Mouse (Mus musculus): ENCODE results near the gene Crlf1. TPM values are rescaled to one million over a fixed set of nuclear protein-coding genes. Genes with fewer than 3 reads are reported as not detected.

The Crlf1 gene
- polyA plus RNA-seq, 1 experiment from 2014 or later = 8.7 TPM

DNA sequence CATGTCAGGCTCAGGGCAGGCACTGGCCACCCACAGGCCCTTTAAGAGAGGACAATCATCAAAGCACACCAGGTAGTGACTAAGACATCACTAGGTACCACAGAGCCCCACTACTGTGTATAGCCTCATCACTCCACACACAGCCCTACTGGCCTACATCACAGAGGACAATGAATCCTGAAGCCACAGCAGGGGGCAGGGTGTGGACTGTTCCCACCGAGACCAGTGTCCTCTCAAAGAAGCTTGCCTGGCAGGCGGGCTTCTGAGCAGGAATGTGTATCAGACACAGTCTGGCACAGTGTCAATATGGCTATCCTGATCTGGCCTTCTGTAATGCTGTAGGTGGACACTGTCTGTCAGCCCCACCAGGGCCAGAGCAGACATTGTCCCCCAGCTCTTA lies 23.0 kb upstream of the Crlf1 start:
- Histone ChIP-seq H3K4me3 (replicated peaks) (no peak overlapping the region), H3K27ac (replicated peaks) (0 out of 2 replicates have a peak overlapping the region, but pooled peaks have one; percentile 37), H3K36me3 (no peaks in the 10 kb centered on the region), H3K4me2 (no peak overlapping the region), H3K9me3 (replicated peaks) (no peaks in the 10 kb centered on the region), H3K9ac (replicated peaks) (no peak overlapping the region), H3K27me3 (replicated peaks) (no peaks in the 10 kb centered on the region), H3K4me1 (peaks cover 39% of the 10 kb centered on the region)
- 58% methylated on average over 2 of the region's 2 CpGs for WGBS
- no peak; the same call in 1 of the 2 replicates for ATAC-seq (ENCODE audit: low FRiP score)

DNA sequence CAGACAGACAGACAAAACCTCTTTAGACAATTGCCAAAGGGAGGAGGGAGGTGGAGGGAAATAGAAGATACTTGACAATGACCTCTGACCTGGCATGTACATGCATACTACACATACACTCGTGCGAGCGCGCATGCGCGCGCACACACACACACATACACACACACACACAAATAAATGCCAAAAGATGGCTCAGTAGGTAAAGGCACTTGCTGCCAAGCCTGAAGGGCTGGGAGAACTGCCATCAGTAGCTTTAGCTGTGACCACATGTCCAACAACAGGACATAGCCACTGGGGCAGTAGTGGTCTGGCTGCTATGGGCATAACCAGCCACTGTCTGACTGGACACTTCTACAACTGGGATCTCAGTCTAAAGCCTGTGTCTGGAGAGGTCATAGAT lies 21.1 kb upstream of the Crlf1 start:
- H3K9ac ChIP-seq (replicated peaks) = no peak overlapping the region
- peaks cover 49% of the 10 kb centered on the region for H3K4me1 ChIP-seq
- no peak overlapping the region for H3K27ac ChIP-seq (replicated peaks)
- ATAC-seq (ENCODE audit: low FRiP score) = no peak
- no peak overlapping the region for H3K4me2 ChIP-seq
- H3K4me3 ChIP-seq (replicated peaks) = no peak overlapping the region
- 97% methylated on average over 7 of the region's 7 CpGs for WGBS
- 0 out of 2 replicates have a peak, but pooled peaks cover 3% of the 10 kb centered on the region for H3K36me3 ChIP-seq
- H3K9me3 ChIP-seq (replicated peaks) = no peaks in the 10 kb centered on the region
- H3K27me3 ChIP-seq (replicated peaks) = no peaks in the 10 kb centered on the region

DNA sequence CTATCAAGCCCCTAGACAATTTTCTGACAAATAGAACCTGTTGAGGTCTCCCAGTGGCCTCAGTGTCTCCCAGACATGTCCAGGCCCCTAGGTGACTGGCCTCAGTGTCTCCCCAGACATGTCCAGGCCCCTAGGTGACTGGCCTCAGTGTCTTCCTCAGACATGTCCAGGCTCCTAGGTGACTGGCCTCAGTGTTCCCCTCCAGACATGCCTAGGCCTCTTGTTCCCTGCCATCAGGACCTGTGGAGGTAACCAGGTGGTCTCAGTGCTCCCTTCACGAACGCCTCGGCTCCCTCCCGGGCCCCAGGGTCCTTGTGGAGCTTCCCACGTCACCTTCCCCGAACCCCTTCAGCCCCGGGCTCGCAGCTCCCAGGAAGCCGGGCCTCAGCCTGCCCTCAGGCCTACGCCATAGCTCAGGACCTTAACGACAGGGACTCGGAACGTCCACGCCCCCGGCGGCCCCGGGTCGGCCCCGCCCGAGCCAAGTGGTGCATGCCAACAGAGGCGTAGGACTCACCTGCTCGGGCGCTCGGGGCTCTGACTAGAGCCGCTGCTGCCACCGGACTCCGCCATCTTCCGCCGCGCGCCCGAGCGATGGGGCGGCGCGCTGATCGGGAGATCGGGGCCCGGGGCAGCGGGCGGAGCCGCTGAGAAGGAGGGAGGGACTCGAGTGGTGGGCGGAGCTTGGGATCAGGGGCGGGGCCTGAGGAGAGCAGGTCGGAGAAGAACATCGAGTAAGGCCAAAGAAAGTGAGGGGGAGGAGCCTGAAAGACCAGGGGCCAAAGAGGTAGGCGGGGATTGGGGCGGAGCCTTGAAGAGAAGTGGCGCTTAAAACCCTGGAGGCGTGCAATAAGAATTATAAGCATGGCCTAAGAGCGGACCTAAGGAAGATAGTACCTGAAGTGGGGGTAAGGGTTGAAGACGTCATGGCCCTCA lies 16.4 kb upstream of the Crlf1 start, which contains the start of gene Klhl26:
Gene Klhl26 (minus strand): TSS at position 636 of the 936 bp plus-strand sequence.
- Histone ChIP-seq H3K4me1 (peaks cover 29% of the 10 kb centered on the region), H3K36me3 (0 out of 2 replicates have a peak, but pooled peaks cover 3% of the 10 kb centered on the region), H3K27ac (replicated peaks) (0 out of 2 replicates have a peak within 1 kb of the TSS, but pooled peaks have one; percentile 42), H3K9ac (replicated peaks) (peak within 1 kb of the TSS; percentile 81), H3K9me3 (replicated peaks) (no peaks in the 10 kb centered on the region), H3K4me2 (peak within 1 kb of the TSS; percentile 81), H3K27me3 (replicated peaks) (peaks cover 7% of the 10 kb centered on the region), H3K4me3 (replicated peaks) (peak within 1 kb of the TSS; percentile 65)
- ATAC-seq (ENCODE audit: low FRiP score) = peak; percentile 93
- under 1% methylated on average over 53 of the region's 53 CpGs for WGBS

DNA sequence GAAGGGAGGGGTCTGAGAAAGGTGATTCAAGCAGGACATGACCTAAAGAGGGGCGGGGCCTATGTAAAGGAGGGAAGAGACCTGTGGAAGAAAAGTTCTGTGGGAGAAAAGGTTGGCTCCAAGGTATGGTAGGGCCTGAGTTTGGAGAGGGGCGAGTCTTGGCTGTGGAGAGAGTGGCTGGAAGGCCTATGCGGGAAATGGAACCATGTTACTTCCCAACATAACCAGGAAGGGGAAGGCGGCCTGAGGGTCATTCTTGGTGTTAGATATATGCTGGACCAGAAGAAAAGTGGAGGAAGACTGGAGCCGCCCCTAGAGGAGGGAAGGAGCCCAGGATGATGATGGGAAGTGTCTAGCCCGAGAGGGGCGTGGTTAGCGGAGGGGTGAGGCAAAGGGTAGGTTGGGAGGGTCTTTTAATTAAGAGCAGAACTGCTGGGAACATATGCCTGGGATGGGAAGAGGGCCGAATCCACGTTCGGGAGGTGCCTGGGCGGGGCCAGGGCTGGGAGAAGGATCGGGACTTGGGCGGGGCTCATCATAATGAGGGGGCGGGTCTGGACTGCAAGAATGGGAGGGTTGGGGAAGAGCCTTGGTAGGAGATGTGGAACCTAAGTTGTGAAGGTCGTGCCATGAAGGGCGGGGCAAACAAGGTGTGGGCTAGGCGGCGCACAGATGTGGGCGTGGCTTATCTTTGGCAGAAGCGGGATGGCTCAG lies 15.5 kb upstream of the Crlf1 start:
- Histone ChIP-seq H3K4me2 (peak overlapping the region; percentile 81), H3K9ac (replicated peaks) (no peak overlapping the region), H3K27me3 (replicated peaks) (peaks cover 7% of the 10 kb centered on the region), H3K36me3 (0 out of 2 replicates have a peak, but pooled peaks cover 3% of the 10 kb centered on the region), H3K4me3 (replicated peaks) (peak overlapping the region; percentile 65), H3K9me3 (replicated peaks) (no peaks in the 10 kb centered on the region), H3K27ac (replicated peaks) (no peak overlapping the region), H3K4me1 (peaks cover 29% of the 10 kb centered on the region)
- peak; percentile 36 for ATAC-seq (ENCODE audit: low FRiP score)
- WGBS = 1% methylated on average over 21 of the region's 21 CpGs

DNA sequence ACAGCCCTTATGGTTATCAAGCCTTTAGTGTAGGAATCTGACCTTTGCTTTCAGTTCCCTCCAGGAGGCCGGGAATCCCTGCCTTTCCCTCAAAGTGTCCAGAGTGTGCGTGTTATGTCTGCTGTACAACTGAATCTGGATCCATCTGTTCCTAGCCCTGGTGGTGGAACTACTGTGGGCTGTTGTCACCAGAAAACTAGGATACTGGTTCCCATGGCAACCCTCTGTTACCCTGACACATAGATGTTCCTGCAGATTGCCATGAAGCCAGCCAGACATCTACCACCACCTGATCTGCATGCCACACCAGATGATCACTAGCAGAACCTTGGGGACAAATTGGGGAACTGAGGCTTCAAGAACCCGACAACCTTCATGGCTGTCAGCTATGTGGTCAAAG lies 11.1 kb upstream of the Crlf1 start:
- no peak for ATAC-seq (ENCODE audit: low FRiP score)
- H3K9me3 ChIP-seq (replicated peaks) = no peaks in the 10 kb centered on the region
- 77% methylated on average over 3 of the region's 3 CpGs for WGBS

DNA sequence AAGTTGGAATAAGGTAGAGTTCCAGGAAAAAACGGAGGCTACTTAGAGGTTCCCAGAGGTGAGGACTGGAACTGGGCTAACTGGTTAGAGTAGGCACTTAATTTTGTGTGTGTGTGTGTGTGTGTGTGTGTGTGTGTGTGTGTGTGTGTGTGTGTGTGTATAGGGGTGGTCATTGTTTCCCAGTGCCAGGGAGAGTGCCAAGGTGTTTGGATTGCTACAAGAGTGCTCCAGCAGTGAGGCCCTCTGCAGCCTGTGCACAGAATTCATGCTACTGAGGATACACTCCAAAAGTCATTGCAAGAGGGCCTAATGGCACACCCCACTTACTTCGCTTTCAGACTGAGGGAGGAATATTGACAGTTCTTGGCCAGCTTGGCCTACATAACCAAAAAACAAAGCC lies 10.0 kb upstream of the Crlf1 start:
- H3K4me1 ChIP-seq = peaks cover 19% of the 10 kb centered on the region
- no peaks in the 10 kb centered on the region for H3K9me3 ChIP-seq (replicated peaks)
- no peak overlapping the region for H3K9ac ChIP-seq (replicated peaks)
- no peak overlapping the region for H3K27ac ChIP-seq (replicated peaks)
- no peak for ATAC-seq (ENCODE audit: low FRiP score)
- WGBS = 71% methylated on average over 2 of the region's 2 CpGs
- no peak overlapping the region for H3K4me3 ChIP-seq (replicated peaks)
- H3K36me3 ChIP-seq = peaks cover 8% of the 10 kb centered on the region; the same call in 1 of the 2 replicates
- H3K27me3 ChIP-seq (replicated peaks) = peaks cover 47% of the 10 kb centered on the region
- H3K4me2 ChIP-seq = no peak overlapping the region

More for the DNA sequence above, 11.1 kb upstream of the Crlf1 start:
- peaks cover 8% of the 10 kb centered on the region; the same call in 1 of the 2 replicates for H3K36me3 ChIP-seq
- H3K9ac ChIP-seq (replicated peaks) = no peak overlapping the region
- no peak overlapping the region for H3K27ac ChIP-seq (replicated peaks)
- H3K4me2 ChIP-seq = no peak overlapping the region
- peaks cover 43% of the 10 kb centered on the region for H3K27me3 ChIP-seq (replicated peaks)
- H3K4me3 ChIP-seq (replicated peaks) = no peak overlapping the region
- H3K4me1 ChIP-seq = peaks cover 23% of the 10 kb centered on the region

DNA sequence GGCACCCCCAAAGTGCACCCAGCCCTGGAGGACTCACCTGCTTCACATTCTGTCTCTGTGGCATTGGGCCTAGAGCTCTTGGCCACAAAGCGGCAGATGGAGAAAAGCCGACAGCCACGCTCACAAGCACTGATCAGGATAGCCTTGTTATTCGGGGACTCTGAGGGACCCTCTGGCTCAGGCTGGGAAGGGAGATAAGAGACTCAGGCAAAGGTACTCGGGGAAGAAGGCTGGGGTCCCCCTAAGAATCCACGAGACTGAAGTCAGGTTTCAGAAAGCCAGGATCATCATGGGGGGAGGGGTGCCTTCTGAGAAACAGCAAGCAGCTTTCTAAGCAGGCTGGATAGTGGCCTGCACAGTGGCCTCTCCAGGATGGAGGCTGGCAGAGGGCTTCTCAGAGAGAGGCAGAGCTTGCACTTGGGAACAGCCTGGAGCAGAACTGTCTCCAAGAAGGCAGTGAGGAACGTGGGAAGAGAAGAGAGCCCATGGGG lies 6.7 kb upstream of the Crlf1 start:
- ATAC-seq (ENCODE audit: low FRiP score) = no peak; the same call in 1 of the 2 replicates
- 58% methylated on average over 7 of the region's 7 CpGs for WGBS

DNA sequence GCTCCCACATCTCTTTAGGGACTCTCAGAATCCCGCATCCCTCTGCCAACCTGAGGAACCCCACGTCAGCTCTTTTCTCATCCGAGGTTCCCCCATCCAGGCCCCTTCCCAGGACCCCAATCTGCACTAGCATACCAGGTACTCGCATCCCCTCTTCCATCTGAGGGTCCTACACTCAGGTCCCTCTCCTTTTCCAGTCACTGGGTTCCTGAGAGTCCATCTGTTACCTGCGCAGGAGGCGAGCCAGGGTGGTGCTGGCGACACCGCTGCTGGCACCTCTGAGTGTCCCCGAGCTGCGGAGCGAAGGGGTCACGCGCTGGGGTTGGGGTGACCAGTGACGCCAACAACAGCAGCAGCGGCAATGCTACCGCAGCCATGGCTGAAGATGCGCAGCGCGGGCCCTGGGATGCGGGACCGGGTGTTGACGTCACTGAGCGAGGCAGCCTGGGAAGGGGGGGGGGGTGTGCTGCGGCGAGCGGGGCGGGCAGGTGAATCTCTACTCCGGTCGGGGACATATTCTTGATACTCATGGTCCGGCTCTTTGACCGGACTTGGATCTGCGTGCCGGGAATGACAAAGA lies 5.9 kb upstream of the Crlf1 start, which contains the start of gene Tmem59l:
Gene Tmem59l (minus strand): TSS at position 418 of the 580 bp plus-strand sequence.
- Histone ChIP-seq H3K4me3 (replicated peaks) (peak within 1 kb of the TSS; percentile 66), H3K4me1 (peaks cover 41% of the 10 kb centered on the region), H3K27me3 (replicated peaks) (peaks cover 81% of the 10 kb centered on the region), H3K9ac (replicated peaks) (peak within 1 kb of the TSS; percentile 77), H3K4me2 (peak within 1 kb of the TSS; percentile 71), H3K36me3 (peaks cover 8% of the 10 kb centered on the region; the same call in 1 of the 2 replicates), H3K27ac (replicated peaks) (peak within 1 kb of the TSS; percentile 70), H3K9me3 (replicated peaks) (no peaks in the 10 kb centered on the region)
- WGBS = 3% methylated on average over 33 of the region's 33 CpGs
- ATAC-seq (ENCODE audit: low FRiP score) = peak; percentile 81

More for the DNA sequence above, 6.7 kb upstream of the Crlf1 start:
- peak overlapping the region; percentile 77 for H3K9ac ChIP-seq (replicated peaks)
- peaks cover 37% of the 10 kb centered on the region for H3K4me1 ChIP-seq
- peak overlapping the region; percentile 71 for H3K4me2 ChIP-seq
- H3K36me3 ChIP-seq = peaks cover 8% of the 10 kb centered on the region; the same call in 1 of the 2 replicates
- H3K4me3 ChIP-seq (replicated peaks) = peak overlapping the region; percentile 66
- peaks cover 73% of the 10 kb centered on the region for H3K27me3 ChIP-seq (replicated peaks)
- no peaks in the 10 kb centered on the region for H3K9me3 ChIP-seq (replicated peaks)
- no peak overlapping the region for H3K27ac ChIP-seq (replicated peaks)

DNA sequence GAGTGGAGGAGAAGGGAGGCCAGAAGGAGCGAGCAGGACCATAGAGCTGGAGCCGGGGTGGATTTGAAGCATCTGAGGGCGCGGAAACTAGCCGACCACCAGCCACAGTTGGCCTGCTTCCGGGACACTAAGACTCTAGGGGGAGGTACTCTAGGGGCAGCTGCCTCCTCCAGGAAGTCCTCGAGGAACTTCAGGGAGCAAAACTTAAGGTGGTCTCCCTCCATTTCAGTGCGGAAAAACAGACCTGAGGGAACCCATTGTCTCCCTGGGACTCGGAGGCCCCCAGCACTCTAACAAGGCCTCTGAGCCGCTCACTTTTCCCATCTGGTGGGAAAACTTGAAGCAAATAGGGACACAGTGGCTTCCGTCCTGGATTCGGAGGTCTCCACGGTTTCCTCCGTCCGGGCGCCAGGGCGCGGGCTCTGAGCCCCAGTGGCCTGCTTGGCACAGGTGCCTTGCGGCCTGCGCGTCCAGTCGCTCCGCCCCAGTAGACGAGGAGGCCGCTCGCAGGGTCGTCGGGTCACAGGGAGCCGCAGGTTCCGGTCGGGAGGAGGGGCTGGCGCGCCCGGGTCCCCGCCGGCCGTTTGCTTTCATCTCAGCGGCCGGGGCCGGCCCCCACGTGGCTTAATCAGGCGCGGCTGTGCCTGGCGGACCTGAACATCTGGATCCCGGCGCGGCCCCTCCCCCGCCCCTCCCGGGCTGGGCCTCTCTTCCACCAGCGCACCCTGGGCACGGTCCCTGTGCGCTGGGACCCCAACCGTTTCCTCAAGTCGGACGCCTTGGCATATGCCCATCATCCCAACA lies 4.8 kb upstream of the Crlf1 start:
- H3K4me3 ChIP-seq (replicated peaks) = peak overlapping the region; percentile 27
- no peaks in the 10 kb centered on the region for H3K9me3 ChIP-seq (replicated peaks)
- WGBS = 4% methylated on average over 55 of the region's 55 CpGs
- H3K9ac ChIP-seq (replicated peaks) = peak overlapping the region; percentile 23; the same call in 1 of the 2 replicates
- no peak for ATAC-seq (ENCODE audit: low FRiP score)
- H3K27me3 ChIP-seq (replicated peaks) = peaks cover 90% of the 10 kb centered on the region
- H3K36me3 ChIP-seq = peaks cover 8% of the 10 kb centered on the region; the same call in 1 of the 2 replicates
- peaks cover 53% of the 10 kb centered on the region for H3K4me1 ChIP-seq
- peak overlapping the region; percentile 71 for H3K4me2 ChIP-seq
- no peak overlapping the region for H3K27ac ChIP-seq (replicated peaks)

DNA sequence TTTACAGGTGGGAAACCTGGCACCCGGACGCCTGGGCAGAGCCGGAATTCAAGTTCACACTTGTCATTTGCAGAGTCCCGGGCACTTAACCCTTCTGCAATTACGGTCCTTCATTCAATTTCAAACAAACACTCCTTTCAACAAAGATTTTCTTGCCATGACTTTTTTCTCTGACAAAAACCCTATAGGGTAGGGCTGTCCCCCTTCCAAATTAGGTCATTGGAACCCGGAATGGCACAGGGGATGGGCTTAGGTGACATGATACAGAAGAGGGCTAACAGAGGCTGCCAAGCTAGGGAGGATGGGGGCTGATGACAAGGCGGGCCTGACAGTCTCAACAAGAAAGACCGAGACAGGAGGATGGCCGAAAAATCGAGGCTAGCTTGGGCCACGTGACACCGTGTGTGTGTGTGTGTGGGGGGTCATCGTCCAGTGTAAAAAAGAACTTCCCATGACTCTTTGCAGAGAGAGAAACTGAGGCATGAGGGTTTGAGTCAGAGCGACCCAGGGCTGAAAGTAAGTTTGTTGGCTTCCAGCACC lies 4.0 kb upstream of the Crlf1 start:
- Histone ChIP-seq H3K9me3 (replicated peaks) (no peaks in the 10 kb centered on the region), H3K4me2 (peak overlapping the region; percentile 71), H3K36me3 (peaks cover 5% of the 10 kb centered on the region; the same call in 1 of the 2 replicates), H3K27me3 (replicated peaks) (peaks cover 93% of the 10 kb centered on the region), H3K27ac (replicated peaks) (no peak overlapping the region), H3K9ac (replicated peaks) (no peak overlapping the region), H3K4me3 (replicated peaks) (peak overlapping the region; percentile 27; the same call in 1 of the 2 replicates), H3K4me1 (peaks cover 61% of the 10 kb centered on the region)
- WGBS = 1% methylated on average over 14 of the region's 14 CpGs
- no peak for ATAC-seq (ENCODE audit: low FRiP score)

All from neural tube, embryonic 15.5 days (tissue).